Mouse (Mus musculus): ENCODE results near the gene Plagl2. TPM values are rescaled to one million over a fixed set of nuclear protein-coding genes. Genes with fewer than 3 reads are reported as not detected.

The Plagl2 gene
- polyA plus RNA-seq, 1 experiment from 2014 or later, result 7.1 TPM

DNA sequence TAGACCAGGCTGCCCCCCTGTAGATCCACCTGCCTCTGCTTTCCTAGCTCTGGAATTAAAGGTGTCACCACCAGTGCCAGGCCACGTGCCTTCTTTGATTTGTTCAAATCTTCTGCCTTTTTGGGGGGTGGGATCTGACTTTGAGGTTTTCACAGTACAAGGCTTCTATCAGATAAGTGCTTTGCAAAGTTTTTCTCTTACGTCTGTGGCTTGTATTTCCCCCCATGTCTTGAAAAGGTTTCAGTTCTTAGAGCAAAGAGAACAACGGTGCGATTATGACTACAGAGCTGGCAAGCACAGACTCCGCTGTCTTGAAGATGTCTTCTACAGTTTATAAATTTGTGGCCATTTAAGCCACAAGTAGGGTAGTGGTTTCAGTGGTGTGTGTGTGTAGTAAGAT is 29.8 kb downstream of the Plagl2 start:
- no peaks in the 10 kb centered on the region for H3K27me3 ChIP-seq
- ATAC-seq (ENCODE audit: low read depth), result no peak
- WGBS, result 91% methylated on average over 5 of the region's 5 CpGs

DNA sequence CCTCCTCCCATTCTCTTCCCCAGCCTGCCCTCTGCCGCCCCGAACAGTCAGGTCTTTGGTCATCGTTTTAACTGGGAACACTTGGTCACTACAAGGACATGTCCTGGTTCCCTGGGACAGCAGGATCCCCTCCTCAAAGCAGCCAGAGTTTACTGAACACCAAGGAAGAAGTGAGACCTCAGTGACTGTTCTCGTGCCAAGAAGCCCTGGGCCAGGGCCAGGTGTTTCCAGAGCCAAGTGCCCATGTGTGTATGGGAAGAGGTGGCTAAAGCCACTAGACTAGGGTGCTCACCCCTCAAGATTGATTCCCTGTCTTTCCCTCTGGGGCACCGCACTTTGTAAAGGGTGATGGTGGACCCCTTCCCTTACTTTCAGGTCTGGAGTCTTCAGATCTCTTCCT is 31.9 kb downstream of the Plagl2 start:
- Histone ChIP-seq H3K9me3 (no peaks in the 10 kb centered on the region), H3K4me2 (no peak overlapping the region), H3K27me3 (no peaks in the 10 kb centered on the region), H3K4me1 (replicated peaks) (no peaks in the 10 kb centered on the region), H3K27ac (replicated peaks) (no peak overlapping the region), H3K4me3 (no peak overlapping the region), H3K36me3 (peaks cover 70% of the 10 kb centered on the region), H3K9ac (no peak overlapping the region)
- 86% methylated on average over 5 of the region's 5 CpGs for WGBS
- no peak for ATAC-seq (ENCODE audit: low read depth)

More for the DNA sequence above, 29.8 kb downstream of the Plagl2 start:
- Histone ChIP-seq H3K4me1 (replicated peaks) (no peaks in the 10 kb centered on the region), H3K9me3 (no peaks in the 10 kb centered on the region), H3K4me2 (no peak overlapping the region), H3K9ac (no peak overlapping the region), H3K36me3 (peaks cover 49% of the 10 kb centered on the region), H3K27ac (replicated peaks) (no peak overlapping the region), H3K4me3 (no peak overlapping the region)

DNA sequence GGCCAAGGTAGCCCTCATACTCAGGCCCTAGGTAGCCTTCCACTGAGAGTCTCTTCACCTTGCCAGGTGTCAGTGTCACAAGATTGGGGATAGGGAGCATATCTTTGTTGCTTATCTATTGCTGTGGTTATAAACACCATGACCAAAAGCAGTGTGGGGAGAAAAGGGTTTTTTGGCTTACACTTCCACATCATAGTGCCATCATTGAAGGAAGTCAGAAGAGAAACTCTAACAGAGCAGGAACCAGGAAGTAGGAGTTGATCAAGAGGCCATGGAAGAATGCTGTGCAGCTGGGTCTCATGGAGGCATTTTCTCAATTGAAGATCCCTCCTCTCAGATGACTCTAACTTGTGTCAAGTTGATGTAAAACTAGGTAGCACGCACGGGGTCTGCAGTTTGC is 33.1 kb downstream of the Plagl2 start:
- H3K9me3 ChIP-seq, result no peaks in the 10 kb centered on the region
- no peak for ATAC-seq (ENCODE audit: low read depth)
- no peak overlapping the region for H3K4me2 ChIP-seq
- no peak overlapping the region for H3K27ac ChIP-seq (replicated peaks)
- peaks cover 80% of the 10 kb centered on the region for H3K36me3 ChIP-seq
- no peak overlapping the region for H3K4me3 ChIP-seq
- no peak overlapping the region for H3K9ac ChIP-seq
- H3K27me3 ChIP-seq, result no peaks in the 10 kb centered on the region
- 97% methylated on average over 2 of the region's 2 CpGs for WGBS
- H3K4me1 ChIP-seq (replicated peaks), result no peaks in the 10 kb centered on the region

DNA sequence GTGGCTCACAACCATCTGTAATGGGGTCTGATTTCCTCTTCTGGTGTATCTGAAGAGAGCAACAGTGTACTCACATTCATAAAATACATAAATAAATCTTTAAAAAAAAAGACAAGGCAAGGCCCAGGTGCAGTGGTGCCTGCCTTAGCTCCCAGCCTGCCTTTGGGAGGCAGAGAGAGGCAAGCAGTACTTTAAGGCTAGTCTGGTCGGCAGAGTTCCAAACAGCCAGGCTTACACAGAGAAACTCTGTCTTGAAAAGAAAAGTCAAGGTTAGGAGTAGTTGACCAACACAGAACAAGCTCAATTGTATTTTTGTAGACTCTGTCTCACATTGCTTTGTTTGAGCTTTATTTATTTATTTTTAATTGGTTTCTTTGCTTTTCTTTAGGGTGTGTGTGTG is 38.5 kb downstream of the Plagl2 start:
- Histone ChIP-seq H3K4me2 (no peak overlapping the region), H3K4me3 (no peak overlapping the region), H3K27me3 (no peaks in the 10 kb centered on the region), H3K9me3 (no peaks in the 10 kb centered on the region), H3K27ac (replicated peaks) (no peak overlapping the region), H3K9ac (no peak overlapping the region), H3K36me3 (peaks cover 87% of the 10 kb centered on the region), H3K4me1 (replicated peaks) (no peaks in the 10 kb centered on the region)
- WGBS, result 63% methylated on average over 1 of the region's 1 CpGs
- ATAC-seq (ENCODE audit: low read depth), result no peak

DNA sequence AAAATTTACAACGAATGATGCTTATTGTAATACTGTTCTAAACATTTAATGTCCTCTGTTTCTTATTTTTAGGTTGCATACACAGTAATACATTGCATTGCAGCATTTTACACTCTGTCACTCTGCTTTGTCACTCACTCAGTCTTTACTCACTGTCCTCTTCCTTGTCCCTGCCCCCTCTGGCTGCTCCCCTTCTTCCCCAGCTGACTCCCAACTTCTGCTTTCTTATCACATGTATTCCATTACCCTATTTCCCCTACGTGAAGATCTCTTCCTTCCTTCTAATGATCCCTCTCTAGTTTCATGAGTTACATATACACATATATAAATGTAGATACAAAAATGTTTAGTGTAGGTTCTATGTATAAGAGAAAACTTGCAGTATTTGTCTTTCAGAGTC is 42.1 kb downstream of the Plagl2 start:
- H3K27me3 ChIP-seq, result no peaks in the 10 kb centered on the region
- no peaks in the 10 kb centered on the region for H3K9me3 ChIP-seq
- ATAC-seq (ENCODE audit: low read depth), result no peak
- WGBS, result 87% methylated on average over 2 of the region's 2 CpGs
- no peak overlapping the region for H3K9ac ChIP-seq
- no peak overlapping the region for H3K4me2 ChIP-seq
- no peak overlapping the region for H3K27ac ChIP-seq (replicated peaks)
- H3K4me1 ChIP-seq (replicated peaks), result no peaks in the 10 kb centered on the region
- no peak overlapping the region for H3K4me3 ChIP-seq
- H3K36me3 ChIP-seq, result peaks cover 84% of the 10 kb centered on the region

DNA sequence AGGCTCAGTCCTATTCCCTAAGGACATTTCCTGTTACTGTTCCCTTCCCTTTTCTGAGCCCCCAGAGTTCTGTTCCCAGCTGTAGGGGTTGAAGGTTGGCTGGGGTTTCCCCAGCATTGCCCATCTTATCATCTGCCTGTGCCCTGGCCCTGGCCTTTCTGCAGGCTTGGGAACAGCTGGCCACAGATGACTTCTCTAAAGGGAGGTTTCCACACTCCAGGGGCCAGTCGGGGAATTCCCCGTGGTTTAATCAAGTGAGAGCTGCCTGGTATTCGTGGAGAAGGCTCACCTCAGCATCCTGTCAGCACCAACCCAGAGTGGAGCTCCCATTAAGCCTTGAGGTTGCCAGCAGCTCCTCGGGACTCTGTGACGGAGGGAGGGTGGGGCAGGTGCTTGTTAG is 42.7 kb downstream of the Plagl2 start:
- H3K36me3 ChIP-seq, result peaks cover 81% of the 10 kb centered on the region
- H3K9ac ChIP-seq, result no peak overlapping the region
- H3K27ac ChIP-seq (replicated peaks), result no peak overlapping the region
- H3K9me3 ChIP-seq, result no peaks in the 10 kb centered on the region
- no peaks in the 10 kb centered on the region for H3K4me1 ChIP-seq (replicated peaks)
- no peak overlapping the region for H3K4me3 ChIP-seq
- WGBS, result 81% methylated on average over 5 of the region's 5 CpGs
- H3K27me3 ChIP-seq, result no peaks in the 10 kb centered on the region
- H3K4me2 ChIP-seq, result no peak overlapping the region
- ATAC-seq (ENCODE audit: low read depth), result no peak

DNA sequence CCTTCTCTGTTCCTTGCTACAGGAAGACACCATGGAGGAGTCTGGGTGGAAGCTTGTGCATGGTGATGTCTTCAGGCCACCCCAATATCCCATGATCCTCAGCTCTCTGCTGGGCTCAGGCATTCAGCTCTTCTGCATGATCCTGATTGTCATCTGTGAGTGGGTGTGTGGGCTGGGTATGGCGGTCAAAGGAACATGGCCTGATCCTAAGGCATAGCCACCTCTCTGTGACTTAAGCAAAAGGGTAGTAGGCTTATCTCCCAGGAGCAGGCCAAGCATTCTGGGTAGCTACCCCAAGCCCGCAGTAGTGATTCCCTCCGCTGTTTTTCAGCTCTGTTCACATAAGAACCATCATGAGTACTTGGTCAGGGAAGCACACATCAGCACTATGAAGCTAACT is 47.0 kb downstream of the Plagl2 start:
- Histone ChIP-seq H3K4me2 (no peak overlapping the region), H3K36me3 (peaks cover 86% of the 10 kb centered on the region), H3K9ac (no peak overlapping the region), H3K4me3 (no peak overlapping the region), H3K9me3 (no peaks in the 10 kb centered on the region), H3K27me3 (no peaks in the 10 kb centered on the region), H3K27ac (replicated peaks) (no peak overlapping the region), H3K4me1 (replicated peaks) (no peaks in the 10 kb centered on the region)
- ATAC-seq (ENCODE audit: low read depth), result no peak
- 100% methylated on average over 3 of the region's 3 CpGs for WGBS

DNA sequence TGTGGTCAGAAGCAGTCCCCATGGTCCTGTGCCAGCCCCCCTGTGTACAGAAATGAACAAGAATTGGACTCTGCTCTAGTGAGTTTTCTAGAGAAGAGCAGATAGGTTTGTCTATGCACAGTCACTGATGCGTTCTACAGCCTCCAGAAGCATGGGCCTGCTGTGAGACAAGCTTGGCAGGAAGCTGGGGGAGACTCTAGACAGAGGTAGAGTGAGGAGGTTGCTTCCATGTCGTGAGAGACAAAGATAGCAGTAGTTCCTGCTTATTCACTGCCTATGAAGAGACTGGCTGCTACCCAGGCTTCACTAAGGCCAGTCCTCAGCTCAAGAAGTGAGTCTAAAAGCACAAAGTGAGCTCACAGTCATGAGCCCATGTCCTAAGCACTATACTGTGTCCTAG is 50.0 kb downstream of the Plagl2 start:
- Histone ChIP-seq H3K36me3 (peaks cover 93% of the 10 kb centered on the region), H3K4me3 (no peak overlapping the region)
- WGBS, result 82% methylated on average over 2 of the region's 2 CpGs

DNA sequence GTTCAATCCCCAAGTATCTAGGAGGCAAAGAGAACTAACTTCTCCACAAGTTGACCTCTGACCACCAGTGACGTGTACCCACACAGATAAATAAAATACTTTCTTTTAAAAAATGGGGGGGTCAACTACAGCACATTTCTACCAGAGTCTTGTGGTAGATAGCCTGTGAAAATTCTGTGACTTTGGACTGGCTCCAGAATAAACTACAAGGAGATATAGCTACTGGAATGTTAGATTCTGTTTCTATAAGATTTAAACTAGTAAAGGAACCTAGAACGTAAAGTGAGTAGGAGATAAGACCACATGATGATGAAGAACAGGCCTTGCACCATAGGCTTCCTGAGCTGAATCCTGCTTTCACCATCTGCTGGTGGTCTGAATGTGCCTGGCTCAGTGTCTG is 53.4 kb downstream of the Plagl2 start:
- Histone ChIP-seq H3K4me1 (replicated peaks) (no peaks in the 10 kb centered on the region), H3K27ac (replicated peaks) (no peak overlapping the region), H3K9me3 (no peaks in the 10 kb centered on the region), H3K27me3 (no peaks in the 10 kb centered on the region), H3K4me2 (no peak overlapping the region), H3K36me3 (peaks cover 98% of the 10 kb centered on the region), H3K4me3 (no peak overlapping the region), H3K9ac (no peak overlapping the region)
- WGBS, result 94% methylated on average over 2 of the region's 2 CpGs
- ATAC-seq (ENCODE audit: low read depth), result no peak

More for the DNA sequence above, 50.0 kb downstream of the Plagl2 start:
- Histone ChIP-seq H3K27ac (replicated peaks) (no peak overlapping the region), H3K4me1 (replicated peaks) (no peaks in the 10 kb centered on the region), H3K9me3 (no peaks in the 10 kb centered on the region), H3K9ac (no peak overlapping the region), H3K27me3 (no peaks in the 10 kb centered on the region), H3K4me2 (no peak overlapping the region)
- ATAC-seq (ENCODE audit: low read depth), result no peak

DNA sequence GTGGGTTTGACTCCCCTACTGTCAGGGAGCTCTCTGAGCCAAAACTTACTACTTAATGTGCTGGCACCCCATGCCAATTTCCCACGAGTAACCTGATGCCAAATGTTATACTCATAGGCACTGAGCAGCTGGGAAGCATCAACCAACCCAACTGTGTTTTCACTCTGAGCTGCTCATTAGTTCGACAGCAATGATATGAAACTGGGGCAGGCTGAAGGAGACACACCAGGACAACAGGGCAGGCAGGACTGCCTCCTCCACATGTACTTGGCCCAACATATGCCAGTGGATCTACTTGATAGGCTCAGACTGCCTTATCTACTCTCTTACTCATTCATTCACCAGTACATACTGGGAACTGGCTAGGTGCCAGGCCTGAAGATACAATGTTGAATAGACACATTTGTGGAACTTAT is 55.0 kb downstream of the Plagl2 start:
- no peaks in the 10 kb centered on the region for H3K9me3 ChIP-seq
- H3K36me3 ChIP-seq, result peaks cover 98% of the 10 kb centered on the region
- H3K27me3 ChIP-seq, result no peaks in the 10 kb centered on the region
- no peak overlapping the region for H3K4me3 ChIP-seq
- ATAC-seq (ENCODE audit: low read depth), result no peak
- 90% methylated on average over 2 of the region's 2 CpGs for WGBS
- no peak overlapping the region for H3K4me2 ChIP-seq
- no peaks in the 10 kb centered on the region for H3K4me1 ChIP-seq (replicated peaks)
- no peak overlapping the region for H3K27ac ChIP-seq (replicated peaks)
- H3K9ac ChIP-seq, result no peak overlapping the region

DNA sequence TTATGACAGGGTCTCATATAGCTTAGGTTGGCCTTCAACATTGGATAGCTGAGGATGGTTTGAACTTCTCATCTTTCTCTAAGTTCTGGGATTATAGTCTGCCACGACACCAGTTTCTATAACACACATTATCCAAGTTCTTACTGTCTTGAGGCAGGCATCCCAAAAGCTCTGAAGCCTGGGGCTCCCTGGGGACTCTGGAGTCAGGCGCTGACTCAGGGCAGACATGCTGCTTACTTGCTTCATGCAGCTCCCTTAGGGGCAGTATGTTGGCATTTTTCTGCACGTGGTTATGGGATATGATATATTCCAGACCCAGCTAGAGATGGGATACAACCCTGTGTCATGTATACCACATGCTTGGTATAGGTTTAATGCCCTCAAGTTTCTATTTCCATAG is 61.3 kb downstream of the Plagl2 start:
- Histone ChIP-seq H3K9ac (no peak overlapping the region), H3K4me2 (no peak overlapping the region), H3K4me3 (no peak overlapping the region), H3K36me3 (peaks cover 58% of the 10 kb centered on the region), H3K27ac (replicated peaks) (no peak overlapping the region), H3K9me3 (no peaks in the 10 kb centered on the region), H3K27me3 (no peaks in the 10 kb centered on the region), H3K4me1 (replicated peaks) (no peaks in the 10 kb centered on the region)
- WGBS, result 63% methylated on average over 3 of the region's 3 CpGs
- ATAC-seq (ENCODE audit: low read depth), result no peak

DNA sequence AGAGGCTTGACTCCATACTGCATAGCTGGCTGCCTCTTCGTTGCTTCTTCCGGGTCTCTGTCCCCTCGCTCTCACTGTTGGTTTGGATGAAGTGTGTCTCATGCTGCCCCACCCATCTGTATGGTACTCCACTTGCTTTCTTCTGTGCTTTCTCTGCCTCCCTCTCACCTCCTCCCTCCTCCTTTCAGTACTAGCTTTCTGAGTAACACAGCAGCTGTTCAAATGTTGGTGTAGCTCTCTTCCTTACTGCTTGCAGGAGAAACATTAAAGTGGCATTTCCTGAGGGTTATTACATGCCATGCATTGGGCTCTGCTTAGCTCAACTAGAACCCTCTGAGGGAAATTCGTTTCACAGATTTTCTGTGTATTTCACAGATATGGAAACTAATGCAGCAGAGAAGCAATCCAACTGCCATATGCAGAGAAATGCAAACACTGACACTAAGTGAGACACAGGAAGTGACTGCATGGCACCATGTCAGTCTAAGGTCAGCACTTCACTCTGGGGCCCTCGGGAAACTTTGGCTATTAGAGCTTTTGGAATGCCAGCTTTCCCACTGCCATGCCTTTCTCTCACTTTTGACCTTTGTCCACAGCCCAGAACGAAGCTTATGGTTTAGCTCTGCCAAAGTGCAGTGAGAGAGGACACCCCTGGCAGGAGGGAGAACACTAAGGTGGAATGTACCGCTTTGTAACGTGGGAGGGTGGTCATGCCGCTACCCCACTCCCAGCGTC is 61.9 kb downstream of the Plagl2 start:
- 86% methylated on average over 10 of the region's 10 CpGs for WGBS
- no peak overlapping the region for H3K4me3 ChIP-seq
- no peak for ATAC-seq (ENCODE audit: low read depth)
- H3K4me2 ChIP-seq, result no peak overlapping the region
- no peaks in the 10 kb centered on the region for H3K9me3 ChIP-seq
- H3K9ac ChIP-seq, result no peak overlapping the region
- no peaks in the 10 kb centered on the region for H3K4me1 ChIP-seq (replicated peaks)
- no peaks in the 10 kb centered on the region for H3K27me3 ChIP-seq
- no peak overlapping the region for H3K27ac ChIP-seq (replicated peaks)
- peaks cover 52% of the 10 kb centered on the region for H3K36me3 ChIP-seq
